Mouse (Mus musculus): ENCODE data around the gene Sntg2. TPM values are rescaled to one million over a fixed set of nuclear protein-coding genes. Genes with fewer than 3 reads are reported as not detected.

Gene Sntg2
- total RNA-seq, 4 experiments from 2014 or later: 9.1 to 11.3 (median 10.4) TPM

Other genes starting within 250 kb of the Sntg2 start
- gene Tpo, start 240.8 kb downstream of the Sntg2 start, total RNA-seq (2022): under 1 TPM; 0.44 to 0.72 (median 0.68) TPM
- gene Tmem18, start 211.1 kb upstream of the Sntg2 start, total RNA-seq (2022): 10 to 100 TPM; 32.4 to 35.5 (median 34.3) TPM

Data from left cerebral cortex, adult 8-10 months (tissue).